Mouse (Mus musculus): Measurements from ENCODE around the gene Gcn1l1. TPM values are rescaled to one million over a fixed set of nuclear protein-coding genes. Genes with fewer than 3 reads are reported as not detected.

Gene Gcn1l1
- polyA plus RNA-seq, 1 experiment from 2014 or later: 43.1 TPM

GRCm38 (mm10) chr5:115619690-115620089, 54.6 kb downstream of the Gcn1l1 start:
- Histone ChIP-seq H3K27me3 (replicated peaks) (no peaks in the 10 kb centered on the region), H3K9me3 (replicated peaks) (no peaks in the 10 kb centered on the region), H3K9ac (no peak overlapping the region), H3K27ac (ENCODE audit: poor library complexity, severe bottlenecking) (no peak overlapping the region), H3K4me1 (replicated peaks) (no peaks in the 10 kb centered on the region), H3K36me3 (peaks cover 78% of the 10 kb centered on the region), H3K4me2 (no peak overlapping the region), H3K4me3 (no peak overlapping the region)
- 92% methylated on average over 15 of the region's 15 CpGs for WGBS
- no peak for ATAC-seq (ENCODE audit: insufficient number of reproducible peaks, low FRiP score)

GRCm38 (mm10) chr5:115622686-115623085, 57.6 kb downstream of the Gcn1l1 start:
- H3K9me3 ChIP-seq (replicated peaks): no peaks in the 10 kb centered on the region
- ATAC-seq (ENCODE audit: insufficient number of reproducible peaks, low FRiP score): no peak
- 85% methylated on average over 7 of the region's 7 CpGs for WGBS
- no peak overlapping the region for H3K4me3 ChIP-seq
- H3K36me3 ChIP-seq: peaks cover 48% of the 10 kb centered on the region
- no peak overlapping the region for H3K4me2 ChIP-seq
- H3K9ac ChIP-seq: no peak overlapping the region
- no peaks in the 10 kb centered on the region for H3K27me3 ChIP-seq (replicated peaks)
- H3K27ac ChIP-seq (ENCODE audit: poor library complexity, severe bottlenecking): no peak overlapping the region
- no peaks in the 10 kb centered on the region for H3K4me1 ChIP-seq (replicated peaks)

GRCm38 (mm10) chr5:115623694-115624440, 58.8 kb downstream of the Gcn1l1 start:
- no peak overlapping the region for H3K9ac ChIP-seq
- no peak overlapping the region for H3K4me3 ChIP-seq
- H3K27me3 ChIP-seq (replicated peaks): no peaks in the 10 kb centered on the region
- no peak overlapping the region for H3K27ac ChIP-seq (ENCODE audit: poor library complexity, severe bottlenecking)
- no peak overlapping the region for H3K4me2 ChIP-seq
- no peaks in the 10 kb centered on the region for H3K9me3 ChIP-seq (replicated peaks)
- no peaks in the 10 kb centered on the region for H3K4me1 ChIP-seq (replicated peaks)
- WGBS: 86% methylated on average over 9 of the region's 9 CpGs
- H3K36me3 ChIP-seq: peaks cover 37% of the 10 kb centered on the region
- no peak for ATAC-seq (ENCODE audit: insufficient number of reproducible peaks, low FRiP score)

GRCm38 (mm10) chr5:115626237-115626886, 61.3 kb downstream of the Gcn1l1 start:
- 71% methylated on average over 10 of the region's 10 CpGs for WGBS
- Histone ChIP-seq H3K4me3 (no peak overlapping the region), H3K9ac (no peak overlapping the region), H3K36me3 (peaks cover 13% of the 10 kb centered on the region), H3K27ac (ENCODE audit: poor library complexity, severe bottlenecking) (no peak overlapping the region), H3K9me3 (replicated peaks) (no peaks in the 10 kb centered on the region), H3K4me2 (no peak overlapping the region), H3K27me3 (replicated peaks) (no peaks in the 10 kb centered on the region), H3K4me1 (replicated peaks) (peaks cover 7% of the 10 kb centered on the region)
- peak; percentile 76 for ATAC-seq (ENCODE audit: insufficient number of reproducible peaks, low FRiP score)

- ATAC-seq (ENCODE audit: insufficient number of reproducible peaks, low FRiP score): no peak
- Histone ChIP-seq H3K4me3 (no peak overlapping the region), H3K4me2 (no peak overlapping the region), H3K9me3 (replicated peaks) (no peaks in the 10 kb centered on the region), H3K4me1 (replicated peaks) (peaks cover 14% of the 10 kb centered on the region), H3K27ac (ENCODE audit: poor library complexity, severe bottlenecking) (no peak overlapping the region), H3K36me3 (peaks cover 2% of the 10 kb centered on the region), H3K27me3 (replicated peaks) (no peaks in the 10 kb centered on the region), H3K9ac (no peak overlapping the region)
- 71% methylated on average over 8 of the region's 8 CpGs for whole genome bisulfite sequencing
Observed at GRCm38 (mm10) chr5:115628083-115628482, 63.0 kb downstream of the Gcn1l1 start.

GRCm38 (mm10) chr5:115629672-115630071, 64.6 kb downstream of the Gcn1l1 start:
- no peaks in the 10 kb centered on the region for H3K36me3 ChIP-seq
- no peak overlapping the region for H3K4me3 ChIP-seq
- H3K27me3 ChIP-seq (replicated peaks): no peaks in the 10 kb centered on the region
- no peaks in the 10 kb centered on the region for H3K9me3 ChIP-seq (replicated peaks)
- no peak overlapping the region for H3K4me2 ChIP-seq
- ATAC-seq (ENCODE audit: insufficient number of reproducible peaks, low FRiP score): no peak
- no peak overlapping the region for H3K9ac ChIP-seq
- peaks cover 28% of the 10 kb centered on the region for H3K4me1 ChIP-seq (replicated peaks)
- no peak overlapping the region for H3K27ac ChIP-seq (ENCODE audit: poor library complexity, severe bottlenecking)
- WGBS: 83% methylated on average over 4 of the region's 4 CpGs

- no peak for ATAC-seq (ENCODE audit: insufficient number of reproducible peaks, low FRiP score)
- Histone ChIP-seq H3K4me3 (no peak overlapping the region), H3K9me3 (replicated peaks) (no peaks in the 10 kb centered on the region), H3K27me3 (replicated peaks) (no peaks in the 10 kb centered on the region), H3K9ac (peak overlapping the region; percentile 94; the same call in 1 of the 2 replicates), H3K4me1 (replicated peaks) (peaks cover 35% of the 10 kb centered on the region), H3K4me2 (peak overlapping the region; percentile 83), H3K36me3 (no peaks in the 10 kb centered on the region), H3K27ac (ENCODE audit: poor library complexity, severe bottlenecking) (no peak overlapping the region)
- WGBS: 42% methylated on average over 5 of the region's 5 CpGs
Observed at GRCm38 (mm10) chr5:115630291-115630690, 65.2 kb downstream of the Gcn1l1 start.

GRCm38 (mm10) chr5:115631505-115632357, 66.7 kb downstream of the Gcn1l1 start, which contains the start of gene Rab35:
Rab35 (plus strand) TSS chr5:115631908.
- peak; percentile 92 for ATAC-seq (ENCODE audit: insufficient number of reproducible peaks, low FRiP score)
- peak within 1 kb of the TSS; percentile 94 for H3K9ac ChIP-seq
- H3K27me3 ChIP-seq (replicated peaks): no peaks in the 10 kb centered on the region
- H3K27ac ChIP-seq (ENCODE audit: poor library complexity, severe bottlenecking): peak within 1 kb of the TSS; percentile 91
- peaks cover 41% of the 10 kb centered on the region for H3K4me1 ChIP-seq (replicated peaks)
- WGBS: under 1% methylated on average over 81 of the region's 125 CpGs
- H3K4me2 ChIP-seq: peak within 1 kb of the TSS; percentile 87
- peak within 1 kb of the TSS; percentile 97 for H3K4me3 ChIP-seq
- H3K36me3 ChIP-seq: no peaks in the 10 kb centered on the region
- no peaks in the 10 kb centered on the region for H3K9me3 ChIP-seq (replicated peaks)

- 1% methylated on average over 30 of the region's 30 CpGs for WGBS
- Histone ChIP-seq H3K9ac (peak overlapping the region; percentile 94), H3K9me3 (replicated peaks) (no peaks in the 10 kb centered on the region), H3K36me3 (no peaks in the 10 kb centered on the region; the same call in 1 of the 2 replicates), H3K27me3 (replicated peaks) (no peaks in the 10 kb centered on the region), H3K27ac (ENCODE audit: poor library complexity, severe bottlenecking) (peak overlapping the region; percentile 91), H3K4me2 (peak overlapping the region; percentile 87), H3K4me3 (peak overlapping the region; percentile 97), H3K4me1 (replicated peaks) (peaks cover 41% of the 10 kb centered on the region)
- no peak; the same call in 1 of the 2 replicates for ATAC-seq (ENCODE audit: insufficient number of reproducible peaks, low FRiP score)
Observed at GRCm38 (mm10) chr5:115632358-115632714, 67.3 kb downstream of the Gcn1l1 start.

- ATAC-seq (ENCODE audit: insufficient number of reproducible peaks, low FRiP score): no peak
- H3K36me3 ChIP-seq: peaks cover 7% of the 10 kb centered on the region
- H3K4me1 ChIP-seq (replicated peaks): peaks cover 41% of the 10 kb centered on the region
- peak overlapping the region; percentile 87 for H3K4me2 ChIP-seq
- peak overlapping the region; percentile 94; the same call in 1 of the 2 replicates for H3K9ac ChIP-seq
- 40% methylated on average over 4 of the region's 4 CpGs for WGBS
- peak overlapping the region; percentile 97 for H3K4me3 ChIP-seq
- no peak overlapping the region for H3K27ac ChIP-seq (ENCODE audit: poor library complexity, severe bottlenecking)
- H3K27me3 ChIP-seq (replicated peaks): no peaks in the 10 kb centered on the region
- H3K9me3 ChIP-seq (replicated peaks): no peaks in the 10 kb centered on the region
Observed at GRCm38 (mm10) chr5:115633060-115633459, 68.0 kb downstream of the Gcn1l1 start.

GRCm38 (mm10) chr5:115634046-115634445, 69.0 kb downstream of the Gcn1l1 start:
- H3K4me2 ChIP-seq: no peak overlapping the region
- H3K27me3 ChIP-seq (replicated peaks): no peaks in the 10 kb centered on the region
- 83% methylated on average over 8 of the region's 8 CpGs for whole genome bisulfite sequencing
- peaks cover 41% of the 10 kb centered on the region for H3K4me1 ChIP-seq (replicated peaks)
- no peak overlapping the region for H3K9ac ChIP-seq
- H3K27ac ChIP-seq (ENCODE audit: poor library complexity, severe bottlenecking): no peak overlapping the region
- no peaks in the 10 kb centered on the region for H3K9me3 ChIP-seq (replicated peaks)
- peaks cover 17% of the 10 kb centered on the region for H3K36me3 ChIP-seq
- H3K4me3 ChIP-seq: no peak overlapping the region
- no peak for ATAC-seq (ENCODE audit: insufficient number of reproducible peaks, low FRiP score)
